Mouse (Mus musculus) limb, embryonic 15.5 days (tissue): ENCODE data around the gene Atp1b1. TPM values are rescaled to one million over a fixed set of nuclear protein-coding genes. Genes with fewer than 3 reads are reported as not detected.

Experiments used
- ATAC-seq: fragments of 200-750 bp; cut with Nextera tagmentation; 2 replicates; pipeline ENCODE4 v1.8.0; 2017; ENCODE audit warnings: low read depth, moderate TSS enrichment; ENCODE audit not compliant: insufficient number of reproducible peaks, low FRiP score, low TSS enrichment
- H3K27ac ChIP-seq: fragments of 300-500 bp; sonication (generic); 2 replicates; pipeline ENCODE4 v1.5.1; 2015; ENCODE audit warnings: moderate library complexity, mild to moderate bottlenecking, inconsistent platforms
- H3K27me3 ChIP-seq: fragments of 300-500 bp; sonication (generic); 2 replicates; pipeline ENCODE4 v1.6.1; 2015; ENCODE audit warnings: inconsistent platforms
- H3K36me3 ChIP-seq: fragments of 300-500 bp; sonication (generic); 2 replicates; pipeline ENCODE4 v1.6.1; 2015; ENCODE audit warnings: inconsistent platforms
- H3K4me1 ChIP-seq: fragments of 300-500 bp; sonication (generic); 2 replicates; pipeline ENCODE4 v1.6.1; 2015; ENCODE audit warnings: inconsistent platforms
- H3K4me2 ChIP-seq: fragments of 300-500 bp; sonication (generic); 2 replicates; pipeline ENCODE4 v1.6.1; 2015; ENCODE audit warnings: mild to moderate bottlenecking, inconsistent platforms
- H3K4me3 ChIP-seq: fragments of 300-500 bp; sonication (generic); 2 replicates; pipeline ENCODE4 v1.5.1; 2015; ENCODE audit warnings: mild to moderate bottlenecking, inconsistent platforms
- H3K9ac ChIP-seq: fragments of 300-500 bp; sonication (generic); 2 replicates; pipeline ENCODE4 v1.6.1; 2015; ENCODE audit warnings: inconsistent platforms
- H3K9me3 ChIP-seq: fragments of 300-500 bp; sonication (generic); 2 replicates; pipeline ENCODE4 v1.6.1; 2016; ENCODE audit warnings: inconsistent platforms
- WGBS: fragments of 180-500 bp; shearing (Covaris S2); methylation state at CpG from one replicate; pipeline ENCODE4 v1.1.7; 2015; 5-methylcytosine and 5-hydroxymethylcytosine counted together
- polyA plus RNA-seq: library from polyadenylated mRNA; unstranded; fragments of >200 nt; fragmentation: Nextera tagmentation; extraction: Ambion mirVana; gene quantifications from 2 replicates; pipeline ENCODE4 v1.2.1, GENCODE M21; 2015

Atp1b1 gene
- polyA plus RNA-seq, 1 experiment from 2014 or later: 23.6 TPM

- H3K4me3 ChIP-seq: no peak overlapping the region
- H3K9me3 ChIP-seq: no peaks in the 10 kb centered on the region
- no peak overlapping the region for H3K9ac ChIP-seq
- 91% methylated on average over 7 of the region's 7 CpGs for WGBS
- H3K27me3 ChIP-seq: no peaks in the 10 kb centered on the region
- H3K4me2 ChIP-seq: no peak overlapping the region
- peaks cover 7% of the 10 kb centered on the region; the same call in 1 of the 2 replicates for H3K36me3 ChIP-seq
- no peaks in the 10 kb centered on the region for H3K4me1 ChIP-seq
- no peak overlapping the region for H3K27ac ChIP-seq
- ATAC-seq: no peak
These were observed 46.8 kb downstream of the Atp1b1 start for GRCm38 (mm10) chr1:164411306-164411705.

- ATAC-seq: no peak
- H3K4me3 ChIP-seq: no peak overlapping the region
- no peaks in the 10 kb centered on the region for H3K9me3 ChIP-seq
- H3K4me2 ChIP-seq: no peak overlapping the region
- H3K4me1 ChIP-seq: no peaks in the 10 kb centered on the region
- H3K9ac ChIP-seq: no peak overlapping the region
- no peaks in the 10 kb centered on the region for H3K27me3 ChIP-seq
- H3K36me3 ChIP-seq: peaks cover 12% of the 10 kb centered on the region
- WGBS: 41% methylated on average over 2 of the region's 2 CpGs
- H3K27ac ChIP-seq: no peak overlapping the region
These were observed 49.5 kb downstream of the Atp1b1 start for GRCm38 (mm10) chr1:164408655-164409054.

- H3K4me2 ChIP-seq: no peak overlapping the region
- no peaks in the 10 kb centered on the region for H3K4me1 ChIP-seq
- H3K27ac ChIP-seq: no peak overlapping the region
- no peaks in the 10 kb centered on the region for H3K9me3 ChIP-seq
- WGBS: 80% methylated on average over 5 of the region's 5 CpGs
- no peaks in the 10 kb centered on the region for H3K27me3 ChIP-seq
- H3K9ac ChIP-seq: no peak overlapping the region
- H3K4me3 ChIP-seq: no peak overlapping the region
- no peak for ATAC-seq
- H3K36me3 ChIP-seq: peaks cover 15% of the 10 kb centered on the region
These were observed 51.6 kb downstream of the Atp1b1 start for GRCm38 (mm10) chr1:164406506-164406905.

- no peaks in the 10 kb centered on the region for H3K9me3 ChIP-seq
- ATAC-seq: no peak
- H3K4me3 ChIP-seq: no peak overlapping the region
- no peak overlapping the region for H3K27ac ChIP-seq
- H3K36me3 ChIP-seq: peaks cover 15% of the 10 kb centered on the region
- 76% methylated on average over 5 of the region's 5 CpGs for WGBS
- H3K4me1 ChIP-seq: no peaks in the 10 kb centered on the region
- no peak overlapping the region for H3K4me2 ChIP-seq
- no peak overlapping the region for H3K9ac ChIP-seq
- H3K27me3 ChIP-seq: no peaks in the 10 kb centered on the region
These were observed 52.8 kb downstream of the Atp1b1 start for GRCm38 (mm10) chr1:164405385-164405802.

GRCm38 (mm10) chr1:164399578-164399977 lies 58.6 kb downstream of the Atp1b1 start:
- Histone ChIP-seq H3K4me2 (no peak overlapping the region), H3K36me3 (peaks cover 15% of the 10 kb centered on the region), H3K27me3 (no peaks in the 10 kb centered on the region), H3K4me1 (no peaks in the 10 kb centered on the region), H3K27ac (no peak overlapping the region), H3K4me3 (no peak overlapping the region), H3K9ac (no peak overlapping the region), H3K9me3 (no peaks in the 10 kb centered on the region)
- 89% methylated on average over 3 of the region's 3 CpGs for WGBS
- ATAC-seq: no peak

GRCm38 (mm10) chr1:164397672-164398071 lies 60.5 kb downstream of the Atp1b1 start:
- H3K4me2 ChIP-seq: no peak overlapping the region
- H3K4me1 ChIP-seq: no peaks in the 10 kb centered on the region
- no peak overlapping the region for H3K4me3 ChIP-seq
- 66% methylated on average over 4 of the region's 4 CpGs for WGBS
- H3K9me3 ChIP-seq: no peaks in the 10 kb centered on the region
- no peaks in the 10 kb centered on the region for H3K27me3 ChIP-seq
- ATAC-seq: no peak
- H3K27ac ChIP-seq: no peak overlapping the region
- H3K9ac ChIP-seq: no peak overlapping the region
- H3K36me3 ChIP-seq: peaks cover 4% of the 10 kb centered on the region

GRCm38 (mm10) chr1:164395131-164395780 lies 62.9 kb downstream of the Atp1b1 start:
- no peak overlapping the region for H3K27ac ChIP-seq
- ATAC-seq: no peak
- no peaks in the 10 kb centered on the region for H3K36me3 ChIP-seq
- H3K27me3 ChIP-seq: no peaks in the 10 kb centered on the region
- no peak overlapping the region for H3K9ac ChIP-seq
- H3K9me3 ChIP-seq: no peaks in the 10 kb centered on the region
- no peaks in the 10 kb centered on the region for H3K4me1 ChIP-seq
- 88% methylated on average over 6 of the region's 6 CpGs for whole genome bisulfite sequencing
- H3K4me2 ChIP-seq: no peak overlapping the region
- H3K4me3 ChIP-seq: no peak overlapping the region

DNA sequence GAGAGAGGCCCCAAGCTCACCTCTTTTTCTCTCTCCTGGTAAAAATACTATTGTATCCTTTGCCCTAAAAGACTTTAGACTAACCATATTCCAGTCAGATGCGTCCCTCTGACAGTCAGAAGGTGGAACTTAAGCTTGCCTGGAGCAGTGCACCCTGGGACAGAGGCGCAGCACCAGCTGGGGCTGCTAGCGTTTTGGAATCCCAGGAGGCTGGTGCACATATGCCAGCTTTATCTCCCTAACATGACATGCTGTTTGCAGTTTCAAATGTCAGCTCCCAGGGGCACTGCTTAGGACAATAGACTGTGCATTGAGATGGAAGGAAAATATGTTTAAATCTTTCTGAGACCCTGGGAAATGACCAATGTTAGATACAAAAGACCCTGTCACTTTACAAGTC lies 66.0 kb downstream of the Atp1b1 start:
- ATAC-seq: no peak
- no peak overlapping the region for H3K9ac ChIP-seq
- H3K9me3 ChIP-seq: no peaks in the 10 kb centered on the region
- H3K27me3 ChIP-seq: no peaks in the 10 kb centered on the region
- no peaks in the 10 kb centered on the region; the same call in 1 of the 2 replicates for H3K36me3 ChIP-seq
- no peaks in the 10 kb centered on the region for H3K4me1 ChIP-seq
- WGBS: 49% methylated on average over 3 of the region's 3 CpGs
- no peak overlapping the region for H3K4me3 ChIP-seq
- no peak overlapping the region for H3K4me2 ChIP-seq
- no peak overlapping the region for H3K27ac ChIP-seq

- 82% methylated on average over 4 of the region's 4 CpGs for WGBS
- H3K4me2 ChIP-seq: no peak overlapping the region
- ATAC-seq: no peak
- H3K9ac ChIP-seq: no peak overlapping the region
- H3K36me3 ChIP-seq: no peaks in the 10 kb centered on the region; the same call in 1 of the 2 replicates
- no peak overlapping the region for H3K4me3 ChIP-seq
- no peaks in the 10 kb centered on the region for H3K27me3 ChIP-seq
- H3K9me3 ChIP-seq: no peaks in the 10 kb centered on the region
- no peaks in the 10 kb centered on the region for H3K4me1 ChIP-seq
- no peak overlapping the region for H3K27ac ChIP-seq
These were observed 68.4 kb downstream of the Atp1b1 start for GRCm38 (mm10) chr1:164389743-164390142.

Other genes with a start within 250 kb of the Atp1b1 start
- 11.6 and 11.9 TPM in 2 replicates for gene Slc19a2, start 209.3 kb downstream of the Atp1b1 start, polyA plus RNA-seq
- 5.5 and 6.4 TPM in 2 replicates for gene Ccdc181, start 182.8 kb downstream of the Atp1b1 start, polyA plus RNA-seq
- gene Nme7, start 154.2 kb downstream of the Atp1b1 start, polyA plus RNA-seq: 30.3 and 31.4 TPM in 2 replicates
- 45.5 and 46.2 TPM in 2 replicates for gene Blzf1, start 150.9 kb downstream of the Atp1b1 start, polyA plus RNA-seq